Mouse (Mus musculus): ENCODE measurements at regions not wholly inside any gene's neighbourhood (a gene's known extent, or its start where the extent isn't known, plus 50 kb on each side); places are given as distances from the start of the nearest gene placed in this dataset.

DNA sequence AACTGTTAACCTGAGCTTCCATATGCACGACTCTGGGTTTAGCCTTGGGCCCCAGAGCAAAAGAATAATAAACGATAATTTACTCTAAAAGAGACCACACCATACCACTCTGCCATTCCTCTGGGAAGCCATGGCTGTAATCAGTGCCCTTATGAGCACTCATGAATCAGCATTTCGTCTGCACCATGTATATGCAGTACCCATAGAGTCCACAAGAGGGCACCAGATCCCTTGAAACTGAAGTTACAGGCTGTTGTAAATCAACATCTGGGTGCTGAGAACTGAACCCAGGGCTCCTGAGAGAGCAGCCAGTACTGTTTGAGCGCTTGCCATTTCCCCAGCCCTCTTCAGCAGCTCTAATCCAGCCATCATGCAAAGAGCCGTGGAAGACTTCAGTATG is 508.7 kb upstream of the Zdhhc25 start:
- Histone ChIP-seq H3K4me3 (ENCODE audit: low read depth, low read length) (no peak overlapping the region), H3K9me3 (ENCODE audit: control insufficient read depth, low read depth, low read length) (peaks cover 3% of the 10 kb centered on the region; the same call in 1 of the 2 replicates), H3K36me3 (ENCODE audit: control insufficient read depth, insufficient read depth, low read length) (no peaks in the 10 kb centered on the region), H3K27ac (ENCODE audit: low read length) (no peak overlapping the region), H3K4me2 (replicated peaks; ENCODE audit: low read depth, low read length) (no peak overlapping the region), H3K9ac (replicated peaks; ENCODE audit: low read depth, low read length) (no peak overlapping the region), H3K27me3 (ENCODE audit: control insufficient read depth, insufficient read depth, low read length) (no peaks in the 10 kb centered on the region), H3K4me1 (ENCODE audit: control insufficient read depth, insufficient read depth, low read length) (no peaks in the 10 kb centered on the region)
- WGBS, result 93% methylated on average over 5 of the region's 5 CpGs
- ATAC-seq (ENCODE audit: insufficient number of reproducible peaks, insufficient read depth, low FRiP score, low read depth), result no peak

DNA sequence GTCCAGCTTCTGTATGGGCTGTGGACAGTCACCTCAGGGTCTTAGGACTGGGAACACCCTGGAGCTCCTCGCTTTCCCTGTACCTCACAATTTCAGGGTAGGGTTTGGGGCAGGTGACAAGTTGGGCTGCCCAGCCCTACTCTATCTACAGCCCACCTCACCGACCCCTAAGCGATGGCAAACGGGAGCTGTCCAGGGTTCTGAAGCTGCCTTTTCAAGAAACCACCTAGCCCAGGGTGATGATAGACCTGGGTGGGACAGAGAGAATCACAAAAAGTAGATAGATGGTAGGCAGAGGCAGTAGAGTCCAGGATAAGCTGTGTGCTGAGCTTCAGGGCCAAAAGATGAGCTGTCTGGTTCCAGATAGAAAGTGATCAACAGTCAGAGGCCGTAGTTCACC is 479.7 kb upstream of the Zdhhc25 start:
- 45% methylated on average over 5 of the region's 5 CpGs for WGBS
- no peak for ATAC-seq (ENCODE audit: insufficient number of reproducible peaks, insufficient read depth, low FRiP score, low read depth)
- no peaks in the 10 kb centered on the region for H3K27me3 ChIP-seq (ENCODE audit: control insufficient read depth, insufficient read depth, low read length)

DNA sequence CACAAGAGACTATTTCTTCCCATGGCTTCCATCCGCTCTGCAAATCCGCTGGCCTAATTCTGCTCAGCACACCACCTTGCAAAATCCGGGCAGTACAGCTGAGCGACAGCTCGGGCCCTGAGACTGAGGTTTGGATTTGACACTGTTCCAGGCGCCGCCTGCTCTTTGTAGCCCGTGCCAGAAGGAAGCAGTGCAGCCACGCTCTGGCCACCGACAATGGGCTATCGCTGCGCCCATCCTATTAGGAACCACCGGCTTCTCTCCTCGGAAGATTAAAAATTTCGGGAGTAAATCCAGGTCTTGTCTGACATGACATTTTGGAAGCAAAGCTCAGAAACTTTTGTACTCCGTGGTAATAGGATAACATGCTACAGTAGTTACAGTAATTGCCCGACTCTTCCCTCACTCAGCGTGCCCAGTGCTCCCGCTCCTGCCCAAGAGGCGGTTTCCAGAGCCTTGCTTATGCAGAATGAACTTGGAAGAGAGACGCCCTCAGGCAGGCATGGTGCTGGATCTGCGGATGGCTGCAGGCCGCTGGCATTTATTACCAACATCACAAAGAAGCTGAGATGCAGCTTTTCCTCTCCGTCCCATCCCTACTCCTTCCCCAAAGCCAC is 476.1 kb upstream of the Zdhhc25 start:
- Histone ChIP-seq H3K4me3 (ENCODE audit: low read depth, low read length) (no peak overlapping the region), H3K9ac (replicated peaks; ENCODE audit: low read depth, low read length) (no peak overlapping the region), H3K27me3 (ENCODE audit: control insufficient read depth, insufficient read depth, low read length) (no peaks in the 10 kb centered on the region), H3K36me3 (ENCODE audit: control insufficient read depth, insufficient read depth, low read length) (no peaks in the 10 kb centered on the region), H3K9me3 (ENCODE audit: control insufficient read depth, low read depth, low read length) (no peaks in the 10 kb centered on the region), H3K4me2 (replicated peaks; ENCODE audit: low read depth, low read length) (no peak overlapping the region), H3K27ac (ENCODE audit: low read length) (no peak overlapping the region), H3K4me1 (ENCODE audit: control insufficient read depth, insufficient read depth, low read length) (no peaks in the 10 kb centered on the region)
- ATAC-seq (ENCODE audit: insufficient number of reproducible peaks, insufficient read depth, low FRiP score, low read depth), result no peak
- WGBS, result 87% methylated on average over 24 of the region's 24 CpGs

More for the DNA sequence above, 479.7 kb upstream of the Zdhhc25 start:
- Histone ChIP-seq H3K4me1 (ENCODE audit: control insufficient read depth, insufficient read depth, low read length) (no peaks in the 10 kb centered on the region), H3K9me3 (ENCODE audit: control insufficient read depth, low read depth, low read length) (no peaks in the 10 kb centered on the region), H3K36me3 (ENCODE audit: control insufficient read depth, insufficient read depth, low read length) (no peaks in the 10 kb centered on the region), H3K27ac (ENCODE audit: low read length) (no peak overlapping the region), H3K4me3 (ENCODE audit: low read depth, low read length) (no peak overlapping the region), H3K4me2 (replicated peaks; ENCODE audit: low read depth, low read length) (no peak overlapping the region), H3K9ac (replicated peaks; ENCODE audit: low read depth, low read length) (no peak overlapping the region)

DNA sequence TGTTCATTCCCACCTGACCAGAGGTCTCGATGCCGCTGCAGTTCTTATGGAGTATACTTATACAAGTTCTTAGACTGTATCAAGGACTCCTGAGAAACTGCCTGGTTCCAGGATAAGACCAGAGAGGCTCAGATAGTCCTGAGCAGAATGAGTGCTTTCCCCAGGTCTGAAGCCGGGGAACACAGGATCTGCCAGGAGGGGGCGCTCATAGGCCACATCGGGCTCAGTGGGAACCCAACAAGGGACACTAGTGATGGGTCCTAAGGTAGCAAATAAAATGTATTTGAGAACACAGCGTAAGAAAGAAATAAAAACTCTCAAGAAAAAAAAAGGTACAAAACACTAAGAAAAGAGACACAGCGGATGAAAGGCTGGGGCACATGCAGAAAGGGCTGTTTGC is 454.0 kb upstream of the Zdhhc25 start:
- no peak for ATAC-seq (ENCODE audit: insufficient number of reproducible peaks, insufficient read depth, low FRiP score, low read depth)
- H3K9ac ChIP-seq (replicated peaks; ENCODE audit: low read depth, low read length), result no peak overlapping the region
- 47% methylated on average over 7 of the region's 7 CpGs for WGBS
- H3K4me3 ChIP-seq (ENCODE audit: low read depth, low read length), result no peak overlapping the region
- no peak overlapping the region for H3K4me2 ChIP-seq (replicated peaks; ENCODE audit: low read depth, low read length)
- H3K4me1 ChIP-seq (ENCODE audit: control insufficient read depth, insufficient read depth, low read length), result no peaks in the 10 kb centered on the region
- no peak overlapping the region for H3K27ac ChIP-seq (ENCODE audit: low read length)
- no peaks in the 10 kb centered on the region for H3K27me3 ChIP-seq (ENCODE audit: control insufficient read depth, insufficient read depth, low read length)
- no peaks in the 10 kb centered on the region for H3K9me3 ChIP-seq (ENCODE audit: control insufficient read depth, low read depth, low read length)
- H3K36me3 ChIP-seq (ENCODE audit: control insufficient read depth, insufficient read depth, low read length), result no peaks in the 10 kb centered on the region

DNA sequence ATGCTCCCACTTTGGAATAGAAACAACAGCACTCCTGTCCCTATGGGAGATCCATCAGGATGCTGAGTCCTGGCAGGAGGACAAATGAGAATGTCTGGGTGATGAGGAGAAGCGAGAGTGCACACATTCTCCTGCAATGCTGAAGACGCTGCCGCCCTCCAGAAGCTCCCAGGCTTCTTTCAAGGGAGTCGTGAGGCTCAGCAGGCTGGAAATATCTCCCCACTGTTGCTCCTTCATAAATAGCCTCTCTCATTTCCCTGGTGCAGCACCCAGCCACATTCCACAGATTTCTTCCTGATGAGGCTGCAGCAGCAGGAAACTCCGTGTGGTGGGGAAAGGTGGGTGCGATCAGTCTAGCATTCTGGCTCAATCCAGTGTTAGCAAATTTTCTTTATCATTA is 448.9 kb upstream of the Zdhhc25 start:
- Histone ChIP-seq H3K9me3 (ENCODE audit: control insufficient read depth, low read depth, low read length) (no peaks in the 10 kb centered on the region), H3K27ac (ENCODE audit: low read length) (no peak overlapping the region), H3K9ac (replicated peaks; ENCODE audit: low read depth, low read length) (no peak overlapping the region), H3K4me1 (ENCODE audit: control insufficient read depth, insufficient read depth, low read length) (no peaks in the 10 kb centered on the region), H3K27me3 (ENCODE audit: control insufficient read depth, insufficient read depth, low read length) (no peaks in the 10 kb centered on the region), H3K4me2 (replicated peaks; ENCODE audit: low read depth, low read length) (no peak overlapping the region), H3K4me3 (ENCODE audit: low read depth, low read length) (no peak overlapping the region), H3K36me3 (ENCODE audit: control insufficient read depth, insufficient read depth, low read length) (no peaks in the 10 kb centered on the region)
- ATAC-seq (ENCODE audit: insufficient number of reproducible peaks, insufficient read depth, low FRiP score, low read depth), result no peak
- 54% methylated on average over 6 of the region's 6 CpGs for WGBS

DNA sequence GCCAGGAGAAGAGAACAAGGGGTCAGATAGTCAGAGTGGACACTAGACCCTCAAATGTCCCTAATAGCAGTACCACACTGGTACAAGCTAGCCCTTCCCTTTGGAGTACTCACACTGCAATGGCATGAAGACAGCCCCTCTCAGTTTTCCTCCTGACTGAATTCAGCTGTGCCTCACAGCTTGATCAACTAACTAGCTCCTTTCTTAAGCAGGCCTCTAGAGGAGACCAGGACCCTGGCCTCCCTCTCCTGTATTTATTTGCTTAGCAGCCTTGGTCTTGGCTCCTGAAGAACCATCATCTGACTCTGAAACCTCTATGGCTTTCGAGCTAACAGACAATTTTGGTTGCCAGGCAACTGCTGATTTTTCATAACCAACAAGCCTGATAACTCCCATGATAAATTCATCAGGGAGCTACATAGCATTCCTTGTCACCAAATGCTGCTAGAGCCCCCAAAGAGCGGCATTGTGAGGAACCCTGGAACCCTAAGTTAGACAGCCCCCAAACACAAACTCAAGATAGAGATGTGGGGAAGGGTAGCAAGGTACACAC is 440.4 kb upstream of the Zdhhc25 start:
- WGBS, result 70% methylated on average over 2 of the region's 2 CpGs
- no peaks in the 10 kb centered on the region for H3K36me3 ChIP-seq (ENCODE audit: control insufficient read depth, insufficient read depth, low read length)
- H3K4me2 ChIP-seq (replicated peaks; ENCODE audit: low read depth, low read length), result no peak overlapping the region
- H3K27me3 ChIP-seq (ENCODE audit: control insufficient read depth, insufficient read depth, low read length), result no peaks in the 10 kb centered on the region
- no peak for ATAC-seq (ENCODE audit: insufficient number of reproducible peaks, insufficient read depth, low FRiP score, low read depth)
- H3K4me1 ChIP-seq (ENCODE audit: control insufficient read depth, insufficient read depth, low read length), result no peaks in the 10 kb centered on the region
- no peak overlapping the region for H3K27ac ChIP-seq (ENCODE audit: low read length)
- H3K4me3 ChIP-seq (ENCODE audit: low read depth, low read length), result no peak overlapping the region
- H3K9me3 ChIP-seq (ENCODE audit: control insufficient read depth, low read depth, low read length), result no peaks in the 10 kb centered on the region
- no peak overlapping the region for H3K9ac ChIP-seq (replicated peaks; ENCODE audit: low read depth, low read length)

DNA sequence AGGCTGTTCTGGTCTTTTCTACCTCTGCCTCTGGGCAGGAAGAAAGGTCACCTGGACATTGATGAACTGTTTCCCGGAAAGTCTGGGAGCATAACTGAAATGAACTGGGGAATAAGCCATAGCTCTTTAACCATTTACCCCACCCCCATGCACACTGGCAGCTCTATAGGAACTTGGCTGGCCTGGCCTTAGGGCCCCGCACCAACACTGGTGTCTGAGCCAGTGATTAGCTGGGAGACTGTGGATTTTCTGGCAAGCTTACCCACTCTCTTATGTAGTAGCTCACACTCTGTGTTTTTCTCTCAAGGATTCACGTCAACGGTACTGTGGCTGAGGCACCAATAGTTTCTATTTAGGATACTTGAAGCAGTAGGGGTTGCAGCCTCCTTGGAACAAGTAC is 439.8 kb upstream of the Zdhhc25 start:
- H3K9ac ChIP-seq (replicated peaks; ENCODE audit: low read depth, low read length), result no peak overlapping the region
- 89% methylated on average over 4 of the region's 4 CpGs for WGBS

DNA sequence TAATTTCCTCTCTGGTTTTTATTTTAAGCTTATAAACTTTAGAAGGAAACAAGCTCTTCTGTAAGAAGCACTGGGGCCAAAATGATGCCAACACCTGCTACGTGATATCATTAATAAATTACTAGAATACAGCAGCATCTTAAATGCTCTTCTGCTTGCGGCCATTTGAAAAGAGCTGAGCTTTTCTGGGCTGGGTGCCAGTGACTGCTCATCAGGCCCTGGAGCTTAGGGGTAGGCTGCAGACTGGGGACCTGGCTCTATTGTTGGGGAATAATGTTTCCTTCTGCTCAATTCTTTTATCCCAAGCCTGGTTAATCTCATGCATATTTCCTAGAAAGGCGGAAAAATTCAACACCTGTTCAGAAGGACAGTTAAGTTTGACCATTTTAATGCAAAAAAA is 436.7 kb upstream of the Zdhhc25 start:
- Histone ChIP-seq H3K4me2 (replicated peaks; ENCODE audit: low read depth, low read length) (no peak overlapping the region), H3K27me3 (ENCODE audit: control insufficient read depth, insufficient read depth, low read length) (no peaks in the 10 kb centered on the region), H3K9ac (replicated peaks; ENCODE audit: low read depth, low read length) (no peak overlapping the region), H3K4me1 (ENCODE audit: control insufficient read depth, insufficient read depth, low read length) (no peaks in the 10 kb centered on the region), H3K9me3 (ENCODE audit: control insufficient read depth, low read depth, low read length) (no peaks in the 10 kb centered on the region), H3K4me3 (ENCODE audit: low read depth, low read length) (no peak overlapping the region), H3K27ac (ENCODE audit: low read length) (no peak overlapping the region), H3K36me3 (ENCODE audit: control insufficient read depth, insufficient read depth, low read length) (no peaks in the 10 kb centered on the region)
- no peak for ATAC-seq (ENCODE audit: insufficient number of reproducible peaks, insufficient read depth, low FRiP score, low read depth)
- WGBS, result 80% methylated on average over 3 of the region's 3 CpGs

More for the DNA sequence above, 439.8 kb upstream of the Zdhhc25 start:
- Histone ChIP-seq H3K4me2 (replicated peaks; ENCODE audit: low read depth, low read length) (no peak overlapping the region), H3K36me3 (ENCODE audit: control insufficient read depth, insufficient read depth, low read length) (no peaks in the 10 kb centered on the region), H3K4me1 (ENCODE audit: control insufficient read depth, insufficient read depth, low read length) (no peaks in the 10 kb centered on the region), H3K27ac (ENCODE audit: low read length) (no peak overlapping the region), H3K27me3 (ENCODE audit: control insufficient read depth, insufficient read depth, low read length) (no peaks in the 10 kb centered on the region), H3K9me3 (ENCODE audit: control insufficient read depth, low read depth, low read length) (no peaks in the 10 kb centered on the region), H3K4me3 (ENCODE audit: low read depth, low read length) (no peak overlapping the region)
- ATAC-seq (ENCODE audit: insufficient number of reproducible peaks, insufficient read depth, low FRiP score, low read depth), result no peak

DNA sequence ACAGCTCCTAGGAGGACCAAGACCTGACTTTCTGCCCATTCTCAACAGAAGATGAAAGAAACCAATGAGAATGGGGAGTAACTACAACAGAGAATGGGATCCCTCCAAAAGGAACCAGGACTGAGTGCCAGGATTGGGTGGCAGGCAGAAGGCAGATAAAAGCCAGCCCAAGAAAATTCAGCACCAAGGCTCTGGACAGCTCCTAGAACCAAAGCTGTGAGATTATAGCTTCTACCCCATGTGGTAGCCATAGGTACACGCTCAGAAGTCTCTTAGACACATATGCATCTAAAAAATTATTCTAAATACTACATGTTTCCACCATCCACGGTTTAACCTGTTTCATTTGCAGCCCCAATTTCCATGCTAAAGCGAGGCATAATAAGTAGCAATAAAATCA is 425.8 kb upstream of the Zdhhc25 start:
- Histone ChIP-seq H3K4me2 (replicated peaks; ENCODE audit: low read depth, low read length) (no peak overlapping the region), H3K9me3 (ENCODE audit: control insufficient read depth, low read depth, low read length) (no peaks in the 10 kb centered on the region), H3K27ac (ENCODE audit: low read length) (no peak overlapping the region), H3K4me3 (ENCODE audit: low read depth, low read length) (no peak overlapping the region), H3K27me3 (ENCODE audit: control insufficient read depth, insufficient read depth, low read length) (no peaks in the 10 kb centered on the region), H3K36me3 (ENCODE audit: control insufficient read depth, insufficient read depth, low read length) (no peaks in the 10 kb centered on the region), H3K4me1 (ENCODE audit: control insufficient read depth, insufficient read depth, low read length) (no peaks in the 10 kb centered on the region), H3K9ac (replicated peaks; ENCODE audit: low read depth, low read length) (no peak overlapping the region)
- 34% methylated on average over 3 of the region's 3 CpGs for WGBS
- ATAC-seq (ENCODE audit: insufficient number of reproducible peaks, insufficient read depth, low FRiP score, low read depth), result no peak
